Mouse (Mus musculus): ENCODE results near the gene Tmeff1. TPM values are rescaled to one million over a fixed set of nuclear protein-coding genes. Genes with fewer than 3 reads are reported as not detected.

Gene Tmeff1
- polyA plus RNA-seq, 1 experiment from 2014 or later = 72.2 TPM

DNA sequence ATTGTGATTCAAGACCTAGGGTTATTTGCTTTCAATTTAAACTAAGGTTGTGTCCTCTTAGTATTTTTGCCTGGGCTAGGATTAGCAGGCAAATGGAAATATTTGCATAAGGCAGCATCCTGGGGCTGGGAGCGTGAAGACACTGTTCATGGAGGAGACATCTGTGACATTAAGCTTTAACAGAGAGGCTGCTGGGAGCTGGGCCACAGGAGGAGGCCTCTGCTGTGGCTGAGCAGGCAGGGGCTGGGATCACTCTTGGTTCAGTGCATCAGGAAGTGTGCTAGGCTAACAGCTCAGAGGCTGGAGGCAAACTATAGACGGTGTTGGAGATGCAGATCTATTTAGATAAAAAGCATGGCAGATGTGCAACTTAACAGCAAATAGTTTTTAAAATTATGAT is 2.0 kb upstream of the Tmeff1 start:
- H3K27ac ChIP-seq (ENCODE audit: low read depth, low read length) = no peak overlapping the region
- 54% methylated on average over 2 of the region's 2 CpGs for WGBS

DNA sequence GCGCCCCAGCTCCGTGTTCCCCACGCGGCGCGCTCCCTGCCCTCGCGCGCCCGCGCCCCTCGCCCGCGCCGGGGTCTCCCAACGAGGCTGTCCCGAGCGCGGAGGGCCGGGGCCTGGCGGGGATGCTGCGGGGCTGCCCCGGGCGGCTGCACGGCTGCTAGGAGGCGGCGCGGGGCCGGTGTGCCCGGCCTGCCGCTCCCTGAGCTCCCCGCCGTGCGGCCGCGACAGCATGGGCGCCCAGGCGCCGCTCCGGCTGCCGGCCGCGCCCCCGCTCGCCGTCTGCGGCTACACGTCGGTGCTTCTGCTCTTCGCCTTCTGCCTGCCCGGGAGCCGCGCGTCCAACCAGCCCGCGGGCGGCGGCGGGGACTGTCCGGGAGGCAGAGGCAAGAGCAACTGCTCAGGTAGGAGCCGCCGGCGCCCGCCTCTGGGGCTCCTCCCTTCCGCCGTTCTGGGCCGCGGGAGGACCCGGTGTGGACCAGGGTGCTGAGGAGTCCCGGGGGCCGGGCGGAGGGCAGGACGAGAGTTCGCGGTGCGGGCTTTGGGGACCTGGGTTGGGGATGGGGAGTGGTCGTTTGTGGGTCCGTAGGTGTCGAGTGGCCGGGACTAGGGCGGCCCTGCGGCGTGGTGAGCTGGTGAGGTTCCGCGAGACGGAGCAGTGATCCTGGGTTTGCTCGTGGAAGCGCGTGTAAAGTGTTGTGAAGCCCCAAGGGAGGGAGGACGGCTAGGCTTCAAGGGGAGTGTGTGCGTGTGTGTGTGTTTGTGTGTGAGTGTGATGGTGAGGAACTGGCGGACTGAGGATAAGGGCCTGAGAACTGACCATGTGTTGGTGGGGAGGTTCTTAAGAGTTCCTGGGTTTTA is 496 bp downstream of the Tmeff1 start:
- peaks cover 8% of the 10 kb centered on the region; the same call in 1 of the 2 replicates for H3K4me1 ChIP-seq (ENCODE audit: control insufficient read depth, insufficient read depth, low read depth, low read length)
- peaks cover 3% of the 10 kb centered on the region; the same call in 1 of the 2 replicates for H3K36me3 ChIP-seq (ENCODE audit: control insufficient read depth, insufficient read depth, low read length)
- peak overlapping the region; percentile 88 for H3K9ac ChIP-seq (ENCODE audit: low read depth, low read length)
- peak overlapping the region; percentile 93 for H3K27ac ChIP-seq (ENCODE audit: low read depth, low read length)
- peak; percentile 72 for ATAC-seq
- WGBS = under 1% methylated on average over 59 of the region's 92 CpGs
- peak overlapping the region; percentile 90 for H3K4me2 ChIP-seq (ENCODE audit: low read length)
- H3K9me3 ChIP-seq (ENCODE audit: control insufficient read depth, low read length) = no peaks in the 10 kb centered on the region; the same call in 1 of the 2 replicates
- H3K27me3 ChIP-seq (replicated peaks; ENCODE audit: control insufficient read depth, insufficient read depth, low read length) = no peaks in the 10 kb centered on the region
- H3K4me3 ChIP-seq (ENCODE audit: low read length) = peak overlapping the region; percentile 93

More for the DNA sequence above, 2.0 kb upstream of the Tmeff1 start:
- no peaks in the 10 kb centered on the region for H3K27me3 ChIP-seq (replicated peaks; ENCODE audit: control insufficient read depth, insufficient read depth, low read length)
- no peak overlapping the region for H3K4me3 ChIP-seq (ENCODE audit: low read length)
- H3K4me2 ChIP-seq (ENCODE audit: low read length) = no peak overlapping the region
- no peak for ATAC-seq
- H3K9ac ChIP-seq (ENCODE audit: low read depth, low read length) = no peak overlapping the region
- H3K4me1 ChIP-seq (ENCODE audit: control insufficient read depth, insufficient read depth, low read depth, low read length) = peaks cover 3% of the 10 kb centered on the region; the same call in 1 of the 2 replicates
- peaks cover 3% of the 10 kb centered on the region; the same call in 1 of the 2 replicates for H3K36me3 ChIP-seq (ENCODE audit: control insufficient read depth, insufficient read depth, low read length)
- H3K9me3 ChIP-seq (ENCODE audit: control insufficient read depth, low read length) = no peaks in the 10 kb centered on the region; the same call in 1 of the 2 replicates

- Histone ChIP-seq H3K9ac (ENCODE audit: low read depth, low read length) (peak overlapping the region; percentile 88), H3K4me2 (ENCODE audit: low read length) (peak overlapping the region; percentile 90), H3K27ac (ENCODE audit: low read depth, low read length) (peak overlapping the region; percentile 93), H3K4me3 (ENCODE audit: low read length) (peak overlapping the region; percentile 93), H3K36me3 (ENCODE audit: control insufficient read depth, insufficient read depth, low read length) (peaks cover 3% of the 10 kb centered on the region; the same call in 1 of the 2 replicates), H3K9me3 (ENCODE audit: control insufficient read depth, low read length) (no peaks in the 10 kb centered on the region; the same call in 1 of the 2 replicates), H3K27me3 (replicated peaks; ENCODE audit: control insufficient read depth, insufficient read depth, low read length) (no peaks in the 10 kb centered on the region), H3K4me1 (ENCODE audit: control insufficient read depth, insufficient read depth, low read depth, low read length) (peaks cover 8% of the 10 kb centered on the region; the same call in 1 of the 2 replicates)
- ATAC-seq = peak; percentile 40
- 0% methylated on average over 12 of the region's 12 CpGs for WGBS
These were observed 1.3 kb downstream of the Tmeff1 start for GRCm38 (mm10) chr4:48586099-48586821.

DNA sequence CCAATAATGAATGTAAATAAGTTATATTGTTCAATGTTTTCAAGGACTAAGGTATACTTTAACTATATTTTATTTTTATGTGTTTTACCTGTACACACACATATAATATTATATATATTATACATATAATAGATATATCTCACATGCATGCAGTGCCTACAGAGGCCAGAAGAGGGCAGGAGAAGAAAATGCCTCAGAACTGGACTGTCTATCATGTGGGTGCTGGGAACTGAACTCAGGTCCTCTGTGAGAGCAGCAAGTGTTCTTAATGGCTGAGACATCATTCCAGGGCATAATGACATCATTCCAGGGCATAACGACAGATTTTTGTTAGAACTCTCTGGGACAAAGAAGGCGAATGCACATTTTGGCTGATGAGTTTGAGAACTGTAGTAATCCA is 2.6 kb downstream of the Tmeff1 start:
- Histone ChIP-seq H3K4me2 (ENCODE audit: low read length) (no peak overlapping the region; the same call in 1 of the 2 replicates), H3K4me3 (ENCODE audit: low read length) (no peak overlapping the region)

GRCm38 (mm10) chr4:48588576-48588975 is 3.6 kb downstream of the Tmeff1 start:
- ATAC-seq = no peak

More for the DNA sequence above, 2.6 kb downstream of the Tmeff1 start:
- ATAC-seq = no peak
- H3K27ac ChIP-seq (ENCODE audit: low read depth, low read length) = no peak overlapping the region
- peaks cover 8% of the 10 kb centered on the region; the same call in 1 of the 2 replicates for H3K4me1 ChIP-seq (ENCODE audit: control insufficient read depth, insufficient read depth, low read depth, low read length)
- WGBS = 98% methylated on average over 2 of the region's 2 CpGs
- peaks cover 3% of the 10 kb centered on the region; the same call in 1 of the 2 replicates for H3K36me3 ChIP-seq (ENCODE audit: control insufficient read depth, insufficient read depth, low read length)
- H3K9me3 ChIP-seq (ENCODE audit: control insufficient read depth, low read length) = no peaks in the 10 kb centered on the region; the same call in 1 of the 2 replicates
- no peaks in the 10 kb centered on the region for H3K27me3 ChIP-seq (replicated peaks; ENCODE audit: control insufficient read depth, insufficient read depth, low read length)
- H3K9ac ChIP-seq (ENCODE audit: low read depth, low read length) = no peak overlapping the region

DNA sequence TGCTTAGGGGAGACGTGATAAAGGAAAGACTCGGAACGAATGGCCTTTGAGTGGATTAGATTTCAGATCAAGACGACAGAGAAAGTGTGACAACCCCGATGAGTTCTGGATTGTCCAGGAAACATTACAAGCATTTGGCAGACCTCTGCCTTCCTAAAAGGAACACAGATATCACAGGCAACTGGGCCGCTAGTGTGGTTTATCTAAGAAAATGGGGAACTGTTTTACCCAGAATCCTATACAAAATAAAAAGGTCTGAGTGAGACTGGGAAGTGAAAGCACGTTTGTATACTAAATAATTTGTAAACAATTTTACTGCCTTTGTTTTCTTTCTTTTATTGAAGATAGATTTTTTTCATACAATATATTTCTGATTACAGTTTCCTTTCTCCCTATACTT is 5.9 kb downstream of the Tmeff1 start:
- no peak overlapping the region for H3K9ac ChIP-seq (ENCODE audit: low read depth, low read length)
- no peak overlapping the region for H3K4me3 ChIP-seq (ENCODE audit: low read length)
- no peaks in the 10 kb centered on the region for H3K27me3 ChIP-seq (replicated peaks; ENCODE audit: control insufficient read depth, insufficient read depth, low read length)
- H3K4me2 ChIP-seq (ENCODE audit: low read length) = no peak overlapping the region
- H3K4me1 ChIP-seq (ENCODE audit: control insufficient read depth, insufficient read depth, low read depth, low read length) = peaks cover 8% of the 10 kb centered on the region; the same call in 1 of the 2 replicates
- H3K27ac ChIP-seq (ENCODE audit: low read depth, low read length) = no peak overlapping the region
- WGBS = 86% methylated on average over 7 of the region's 7 CpGs
- H3K9me3 ChIP-seq (ENCODE audit: control insufficient read depth, low read length) = no peaks in the 10 kb centered on the region; the same call in 1 of the 2 replicates
- ATAC-seq = no peak
- peaks cover 3% of the 10 kb centered on the region; the same call in 1 of the 2 replicates for H3K36me3 ChIP-seq (ENCODE audit: control insufficient read depth, insufficient read depth, low read length)

More at GRCm38 (mm10) chr4:48588576-48588975, 3.6 kb downstream of the Tmeff1 start:
- Histone ChIP-seq H3K4me3 (ENCODE audit: low read length) (no peak overlapping the region), H3K9ac (ENCODE audit: low read depth, low read length) (no peak overlapping the region), H3K4me1 (ENCODE audit: control insufficient read depth, insufficient read depth, low read depth, low read length) (peaks cover 8% of the 10 kb centered on the region; the same call in 1 of the 2 replicates), H3K27ac (ENCODE audit: low read depth, low read length) (no peak overlapping the region), H3K27me3 (replicated peaks; ENCODE audit: control insufficient read depth, insufficient read depth, low read length) (no peaks in the 10 kb centered on the region), H3K4me2 (ENCODE audit: low read length) (no peak overlapping the region), H3K9me3 (ENCODE audit: control insufficient read depth, low read length) (no peaks in the 10 kb centered on the region; the same call in 1 of the 2 replicates), H3K36me3 (ENCODE audit: control insufficient read depth, insufficient read depth, low read length) (peaks cover 3% of the 10 kb centered on the region; the same call in 1 of the 2 replicates)
- WGBS = 64% methylated on average over 9 of the region's 9 CpGs

GRCm38 (mm10) chr4:48591390-48591789 is 6.4 kb downstream of the Tmeff1 start:
- Histone ChIP-seq H3K4me3 (ENCODE audit: low read length) (no peak overlapping the region), H3K4me2 (ENCODE audit: low read length) (no peak overlapping the region), H3K27me3 (replicated peaks; ENCODE audit: control insufficient read depth, insufficient read depth, low read length) (no peaks in the 10 kb centered on the region), H3K4me1 (ENCODE audit: control insufficient read depth, insufficient read depth, low read depth, low read length) (peaks cover 8% of the 10 kb centered on the region; the same call in 1 of the 2 replicates), H3K36me3 (ENCODE audit: control insufficient read depth, insufficient read depth, low read length) (peaks cover 3% of the 10 kb centered on the region; the same call in 1 of the 2 replicates), H3K9ac (ENCODE audit: low read depth, low read length) (no peak overlapping the region), H3K27ac (ENCODE audit: low read depth, low read length) (no peak overlapping the region), H3K9me3 (ENCODE audit: control insufficient read depth, low read length) (no peaks in the 10 kb centered on the region; the same call in 1 of the 2 replicates)
- 82% methylated on average over 3 of the region's 3 CpGs for WGBS
- ATAC-seq = no peak

DNA sequence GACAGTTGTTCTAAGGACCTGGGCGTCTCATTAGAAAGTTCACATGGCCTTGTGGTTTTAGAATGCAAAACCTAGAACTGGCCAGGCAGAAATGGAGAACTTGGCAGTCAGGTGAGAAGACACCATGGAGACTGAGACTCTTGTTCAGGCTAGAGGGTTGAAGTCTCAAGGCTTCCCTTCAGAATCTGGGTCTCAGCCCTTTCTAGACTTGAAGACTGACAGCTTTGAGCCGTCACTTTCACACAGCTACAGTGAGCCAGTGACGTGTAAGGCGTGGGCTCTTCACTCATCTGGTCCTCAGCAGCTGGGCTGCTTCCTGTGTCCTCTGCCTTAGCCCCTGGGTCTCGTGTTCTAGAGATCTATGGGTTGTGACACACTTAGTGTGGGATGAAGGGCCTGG is 7.4 kb downstream of the Tmeff1 start:
- no peaks in the 10 kb centered on the region; the same call in 1 of the 2 replicates for H3K9me3 ChIP-seq (ENCODE audit: control insufficient read depth, low read length)
- ATAC-seq = no peak
- H3K4me3 ChIP-seq (ENCODE audit: low read length) = no peak overlapping the region
- H3K9ac ChIP-seq (ENCODE audit: low read depth, low read length) = no peak overlapping the region
- no peaks in the 10 kb centered on the region for H3K27me3 ChIP-seq (replicated peaks; ENCODE audit: control insufficient read depth, insufficient read depth, low read length)
- 72% methylated on average over 5 of the region's 5 CpGs for WGBS
- peaks cover 3% of the 10 kb centered on the region; the same call in 1 of the 2 replicates for H3K36me3 ChIP-seq (ENCODE audit: control insufficient read depth, insufficient read depth, low read length)
- no peak overlapping the region for H3K27ac ChIP-seq (ENCODE audit: low read depth, low read length)
- H3K4me1 ChIP-seq (ENCODE audit: control insufficient read depth, insufficient read depth, low read depth, low read length) = peaks cover 5% of the 10 kb centered on the region; the same call in 1 of the 2 replicates
- H3K4me2 ChIP-seq (ENCODE audit: low read length) = no peak overlapping the region
